Mouse (Mus musculus) hindbrain, embryonic 15.5 days (tissue): ENCODE results near the gene Edc3. TPM values are rescaled to one million over a fixed set of nuclear protein-coding genes. Genes with fewer than 3 reads are reported as not detected.

Experiments used
- ATAC-seq: fragments of 200-750 bp; cut with Nextera tagmentation; 2 replicates; pipeline ENCODE4 v1.8.0; 2017; ENCODE audit warnings: low read depth, moderate number of reproducible peaks, moderate TSS enrichment; ENCODE audit not compliant: low FRiP score
- H3K27ac ChIP-seq: fragments of 300-500 bp; sonication (generic); replicated peaks from 2 replicates; pipeline ENCODE4 v1.5.1; 2015; ENCODE audit warnings: mild to moderate bottlenecking, inconsistent platforms
- H3K27me3 ChIP-seq: fragments of 300-500 bp; sonication (generic); 2 replicates; pipeline ENCODE4 v1.6.1; 2015; ENCODE audit warnings: control low read depth, inconsistent platforms
- H3K36me3 ChIP-seq: fragments of 300-500 bp; sonication (generic); 2 replicates; pipeline ENCODE4 v1.6.1; 2015; ENCODE audit warnings: control low read depth, inconsistent platforms
- H3K4me1 ChIP-seq: fragments of 300-500 bp; sonication (generic); replicated peaks from 2 replicates; pipeline ENCODE4 v1.6.1; 2015; ENCODE audit warnings: control low read depth, inconsistent platforms
- H3K4me2 ChIP-seq: fragments of 300-500 bp; sonication (generic); 2 replicates; pipeline ENCODE4 v1.6.1; 2015; ENCODE audit warnings: moderate library complexity, mild to moderate bottlenecking, inconsistent platforms
- H3K4me3 ChIP-seq: fragments of 300-500 bp; sonication (generic); 2 replicates; pipeline ENCODE4 v1.5.1; 2015; ENCODE audit warnings: mild to moderate bottlenecking, inconsistent platforms
- H3K9ac ChIP-seq: fragments of 300-500 bp; sonication (generic); 2 replicates; pipeline ENCODE4 v1.6.1; 2015; ENCODE audit warnings: inconsistent platforms
- H3K9me3 ChIP-seq: fragments of 300-500 bp; sonication (generic); 2 replicates; pipeline ENCODE4 v1.6.1; 2016; ENCODE audit warnings: control low read depth, inconsistent platforms
- WGBS: fragments of 180-500 bp; shearing (Covaris S2); methylation state at CpG from one replicate; pipeline ENCODE4 v1.1.7; 2015; 5-methylcytosine and 5-hydroxymethylcytosine counted together
- polyA plus RNA-seq: library from polyadenylated mRNA; unstranded; fragments of >200 nt; fragmentation: Nextera tagmentation; extraction: Ambion mirVana; gene quantifications from 2 replicates; pipeline ENCODE4 v1.2.1, GENCODE M21; 2015

Gene Edc3
- polyA plus RNA-seq, 1 experiment from 2014 or later = 31.0 TPM

DNA sequence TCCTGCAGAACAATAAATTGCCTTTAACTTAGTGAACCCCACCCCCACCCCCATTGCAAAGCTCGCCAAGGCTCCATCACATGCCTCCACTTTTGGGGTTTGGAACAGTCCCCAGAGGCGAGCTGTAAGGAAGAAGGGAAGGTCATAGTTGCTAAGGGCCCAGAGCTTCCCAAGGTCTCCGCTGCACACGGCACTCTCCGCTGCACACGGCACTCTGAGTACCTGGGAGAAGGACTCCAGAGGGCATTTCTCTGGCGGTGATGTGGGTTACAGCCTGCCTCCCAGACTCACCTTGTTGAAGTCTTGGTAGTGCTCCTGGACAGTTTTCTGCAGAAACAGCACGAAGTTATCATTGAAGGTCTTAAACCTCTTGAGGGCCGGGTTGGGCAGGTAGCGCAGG is 26.9 kb upstream of the Edc3 start:
- H3K4me1 ChIP-seq = no peaks in the 10 kb centered on the region
- H3K9ac ChIP-seq = no peak overlapping the region
- H3K9me3 ChIP-seq = no peaks in the 10 kb centered on the region
- H3K4me3 ChIP-seq = no peak overlapping the region
- ATAC-seq = no peak
- no peak overlapping the region for H3K27ac ChIP-seq
- 84% methylated on average over 10 of the region's 10 CpGs for WGBS
- H3K4me2 ChIP-seq = no peak overlapping the region
- H3K36me3 ChIP-seq = no peaks in the 10 kb centered on the region
- no peaks in the 10 kb centered on the region for H3K27me3 ChIP-seq

GRCm38 (mm10) chr9:57683520-57683919 is 24.8 kb upstream of the Edc3 start, which contains the start of gene Cyp1a2:
Cyp1a2 (minus strand) TSS chr9:57683703.
- no peak within 1 kb of the TSS for H3K9ac ChIP-seq
- H3K36me3 ChIP-seq = no peaks in the 10 kb centered on the region
- ATAC-seq = no peak
- H3K27me3 ChIP-seq = no peaks in the 10 kb centered on the region
- no peak within 1 kb of the TSS for H3K27ac ChIP-seq
- WGBS = 81% methylated on average over 5 of the region's 5 CpGs
- no peaks in the 10 kb centered on the region for H3K4me1 ChIP-seq
- no peak within 1 kb of the TSS for H3K4me2 ChIP-seq
- H3K4me3 ChIP-seq = no peak within 1 kb of the TSS
- H3K9me3 ChIP-seq = no peaks in the 10 kb centered on the region

- H3K4me1 ChIP-seq = no peaks in the 10 kb centered on the region
- ATAC-seq = no peak
- 88% methylated on average over 5 of the region's 5 CpGs for WGBS
- no peaks in the 10 kb centered on the region for H3K27me3 ChIP-seq
- no peak overlapping the region for H3K4me3 ChIP-seq
- H3K9ac ChIP-seq = no peak overlapping the region
- H3K9me3 ChIP-seq = no peaks in the 10 kb centered on the region
- H3K27ac ChIP-seq = no peak overlapping the region
- H3K4me2 ChIP-seq = no peak overlapping the region
- no peaks in the 10 kb centered on the region for H3K36me3 ChIP-seq
These were observed 22.3 kb upstream of the Edc3 start for GRCm38 (mm10) chr9:57686011-57686410.

- no peak for ATAC-seq
- no peaks in the 10 kb centered on the region for H3K36me3 ChIP-seq
- WGBS = 89% methylated on average over 2 of the region's 2 CpGs
These were observed 20.6 kb upstream of the Edc3 start, which contains the start of gene Cyp1a1 for GRCm38 (mm10) chr9:57687751-57688150. Cyp1a1 (plus strand) TSS chr9:57687928.

GRCm38 (mm10) chr9:57688158-57688557 is 20.2 kb upstream of the Edc3 start:
- Histone ChIP-seq H3K36me3 (no peaks in the 10 kb centered on the region), H3K4me3 (no peak overlapping the region), H3K4me1 (no peaks in the 10 kb centered on the region), H3K4me2 (no peak overlapping the region), H3K27me3 (no peaks in the 10 kb centered on the region), H3K9ac (no peak overlapping the region), H3K27ac (no peak overlapping the region), H3K9me3 (no peaks in the 10 kb centered on the region)
- ATAC-seq = no peak
- 55% methylated on average over 2 of the region's 2 CpGs for WGBS

More at GRCm38 (mm10) chr9:57687751-57688150, 20.6 kb upstream of the Edc3 start, which contains the start of gene Cyp1a1:
- Histone ChIP-seq H3K9me3 (no peaks in the 10 kb centered on the region), H3K9ac (no peak within 1 kb of the TSS), H3K27me3 (no peaks in the 10 kb centered on the region), H3K4me1 (no peaks in the 10 kb centered on the region), H3K27ac (no peak within 1 kb of the TSS), H3K4me3 (no peak within 1 kb of the TSS), H3K4me2 (no peak within 1 kb of the TSS)

- Histone ChIP-seq H3K9me3 (no peaks in the 10 kb centered on the region), H3K4me3 (no peak overlapping the region), H3K27ac (no peak overlapping the region), H3K36me3 (no peaks in the 10 kb centered on the region), H3K27me3 (no peaks in the 10 kb centered on the region), H3K4me1 (no peaks in the 10 kb centered on the region), H3K4me2 (no peak overlapping the region), H3K9ac (no peak overlapping the region)
- ATAC-seq = no peak
- 89% methylated on average over 2 of the region's 2 CpGs for WGBS
These were observed 19.7 kb upstream of the Edc3 start for GRCm38 (mm10) chr9:57688606-57689005.

GRCm38 (mm10) chr9:57694108-57694507 is 14.2 kb upstream of the Edc3 start:
- H3K9me3 ChIP-seq = no peaks in the 10 kb centered on the region
- peaks cover 16% of the 10 kb centered on the region for H3K4me1 ChIP-seq
- H3K27ac ChIP-seq = no peak overlapping the region
- H3K4me3 ChIP-seq = no peak overlapping the region
- no peak overlapping the region for H3K9ac ChIP-seq
- 87% methylated on average over 2 of the region's 2 CpGs for WGBS
- H3K27me3 ChIP-seq = 0 out of 2 replicates have a peak, but pooled peaks cover 16% of the 10 kb centered on the region
- no peak for ATAC-seq
- H3K36me3 ChIP-seq = no peaks in the 10 kb centered on the region
- no peak overlapping the region for H3K4me2 ChIP-seq

GRCm38 (mm10) chr9:57696380-57697285 is 11.7 kb upstream of the Edc3 start:
- peak overlapping the region; percentile 93 for H3K4me2 ChIP-seq
- H3K27ac ChIP-seq = 0 out of 2 replicates have a peak overlapping the region, but pooled peaks have one; percentile 39
- peak overlapping the region; percentile 50 for H3K4me3 ChIP-seq
- peak; percentile 81 for ATAC-seq
- H3K9ac ChIP-seq = peak overlapping the region; percentile 53
- 0 out of 2 replicates have a peak, but pooled peaks cover 16% of the 10 kb centered on the region for H3K27me3 ChIP-seq
- no peaks in the 10 kb centered on the region for H3K9me3 ChIP-seq
- H3K4me1 ChIP-seq = peaks cover 16% of the 10 kb centered on the region
- no peaks in the 10 kb centered on the region for H3K36me3 ChIP-seq
- 2% methylated on average over 42 of the region's 42 CpGs for WGBS

DNA sequence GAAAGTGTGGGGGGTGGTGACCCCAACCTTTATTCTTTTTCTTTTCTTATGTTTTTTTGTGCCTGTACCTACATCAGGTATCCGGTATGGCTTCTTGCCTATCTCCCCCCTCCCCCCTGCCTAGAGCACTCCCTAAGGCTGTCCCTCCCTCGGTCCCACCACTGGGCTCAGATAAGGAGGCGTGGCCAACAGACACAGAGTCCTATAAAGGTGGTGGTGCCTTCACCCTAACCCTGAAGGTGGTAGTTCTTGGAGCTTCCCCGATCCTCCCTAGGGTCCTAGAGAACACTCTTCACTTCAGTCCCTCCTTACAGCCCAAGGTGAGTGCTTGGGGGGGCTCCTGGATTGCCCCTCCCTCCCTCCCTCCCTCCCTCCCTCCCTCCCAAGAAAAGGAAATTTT is 11.0 kb upstream of the Edc3 start:
- H3K27ac ChIP-seq = no peak overlapping the region
- H3K4me2 ChIP-seq = no peak overlapping the region; the same call in 1 of the 2 replicates
- WGBS = 16% methylated on average over 4 of the region's 4 CpGs
- no peaks in the 10 kb centered on the region for H3K36me3 ChIP-seq
- H3K4me3 ChIP-seq = no peak overlapping the region
- ATAC-seq = 0 out of 2 replicates have a peak, but pooled peaks have one; percentile 27
- no peaks in the 10 kb centered on the region for H3K9me3 ChIP-seq
- no peak overlapping the region for H3K9ac ChIP-seq
- H3K4me1 ChIP-seq = peaks cover 16% of the 10 kb centered on the region
- 0 out of 2 replicates have a peak, but pooled peaks cover 16% of the 10 kb centered on the region for H3K27me3 ChIP-seq

DNA sequence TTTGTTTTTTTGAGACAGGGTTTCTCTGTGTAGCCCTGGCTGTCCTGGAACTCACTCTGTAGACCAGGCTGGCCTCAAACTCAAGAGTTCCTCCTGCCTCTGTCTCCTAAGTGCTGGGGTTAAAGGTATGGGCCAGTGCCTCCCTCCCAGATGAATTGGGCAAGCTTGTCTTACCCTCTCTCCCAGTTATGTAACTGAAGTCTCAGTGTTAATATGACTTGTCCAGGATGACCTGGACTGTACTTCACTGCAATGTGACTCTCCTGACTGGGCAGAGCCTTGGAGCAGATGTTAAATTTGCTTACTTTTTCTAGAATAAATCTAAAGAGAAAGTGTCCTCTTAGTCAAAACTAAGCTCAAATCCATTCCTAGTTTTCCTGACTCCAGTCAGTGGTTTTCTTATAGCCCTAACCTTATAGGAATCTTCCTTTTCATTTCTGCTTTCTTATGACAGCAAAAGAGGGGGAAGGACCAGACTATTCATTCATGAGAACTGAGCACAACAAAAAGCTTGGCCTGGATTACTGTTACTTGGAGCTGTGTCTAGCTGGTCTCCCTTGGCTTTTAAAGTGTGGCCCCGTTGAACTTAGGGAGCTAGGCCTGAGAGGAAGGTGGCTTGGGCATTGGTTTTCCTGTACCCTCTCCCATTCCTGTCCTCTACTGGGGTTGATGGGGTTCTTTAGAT is 9.7 kb upstream of the Edc3 start:
- Histone ChIP-seq H3K36me3 (no peaks in the 10 kb centered on the region), H3K4me3 (no peak overlapping the region), H3K4me2 (no peak overlapping the region), H3K27ac (no peak overlapping the region), H3K9ac (no peak overlapping the region), H3K27me3 (0 out of 2 replicates have a peak, but pooled peaks cover 16% of the 10 kb centered on the region), H3K4me1 (peaks cover 16% of the 10 kb centered on the region), H3K9me3 (no peaks in the 10 kb centered on the region)
- ATAC-seq = no peak
- WGBS = 83% methylated on average over 1 of the region's 1 CpGs

- no peak overlapping the region for H3K4me2 ChIP-seq
- peaks cover 18% of the 10 kb centered on the region for H3K4me1 ChIP-seq
- H3K9me3 ChIP-seq = no peaks in the 10 kb centered on the region
- no peak overlapping the region for H3K27ac ChIP-seq
- no peak overlapping the region for H3K9ac ChIP-seq
- no peaks in the 10 kb centered on the region for H3K36me3 ChIP-seq
- H3K27me3 ChIP-seq = no peaks in the 10 kb centered on the region
- no peak for ATAC-seq
- H3K4me3 ChIP-seq = no peak overlapping the region
- WGBS = 91% methylated on average over 3 of the region's 3 CpGs
These were observed 1.8 kb upstream of the Edc3 start for GRCm38 (mm10) chr9:57706496-57706895.
